Mouse (Mus musculus) MEL (cell line): ENCODE data around the gene Pcsk5. TPM values are rescaled to one million over a fixed set of nuclear protein-coding genes. Genes with fewer than 3 reads are reported as not detected.

ENCODE experiments used
- DNase-seq: peaks from one replicate; pipeline ENCODE4 v3.0.0; 2011; ENCODE audit warnings: low read depth, low spot score
- H3K27ac ChIP-seq: 2 replicates; pipeline ENCODE4 v1.5.1; 2012; ENCODE audit warnings: low read depth, mild to moderate bottlenecking, control low read depth, low read length, moderate library complexity; ENCODE audit not compliant: control insufficient read depth
- H3K27me3 ChIP-seq, 2 experiments: fragments of 150-350 bp in 1 of 2; sonication (generic) in 1 of 2; 2 replicates each; pipeline ENCODE4 v1.6.1; 2012; ENCODE audit warnings: low read length in 2 of 2, mild to moderate bottlenecking in 2 of 2, improper control_type of control experiment in 1 of 2, moderate library complexity in 1 of 2; ENCODE audit not compliant: insufficient read depth in 2 of 2, control insufficient read depth in 1 of 2
- H3K36me3 ChIP-seq, 2 experiments: 2 replicates each; pipeline ENCODE4 v1.6.1; 2012 to 2014; ENCODE audit warnings: low read length in 2 of 2, improper control_type of control experiment in 1 of 2, inconsistent platforms in 1 of 2, mild to moderate bottlenecking in 1 of 2; ENCODE audit not compliant: insufficient read depth in 2 of 2, control insufficient read depth in 1 of 2
- H3K4me1 ChIP-seq, 2 experiments: fragments of 150-350 bp in 1 of 2; sonication (generic) in 1 of 2; 2 replicates each; pipeline ENCODE4 v1.6.1; 2012; ENCODE audit warnings: low read length in 2 of 2, improper control_type of control experiment in 1 of 2, mild to moderate bottlenecking in 1 of 2; ENCODE audit not compliant: insufficient read depth in 2 of 2, control insufficient read depth in 1 of 2
- H3K4me3 ChIP-seq, 2 experiments: fragments of 150-350 bp in 1 of 2; sonication (generic) in 1 of 2; 2 replicates each; pipeline ENCODE4 v1.5.1; 2012; ENCODE audit warnings: low read depth in 2 of 2, low read length in 2 of 2, mild to moderate bottlenecking in 2 of 2, moderate library complexity in 2 of 2, control low read depth in 1 of 2, improper control_type of control experiment in 1 of 2; ENCODE audit not compliant: control insufficient read depth in 1 of 2, insufficient read depth in 1 of 2
- H3K79me2 ChIP-seq: 2 replicates; pipeline ENCODE4 v1.6.1; 2012; ENCODE audit warnings: mild to moderate bottlenecking, low read length, moderate library complexity; ENCODE audit not compliant: control insufficient read depth, poor library complexity, insufficient read depth
- H3K9ac ChIP-seq: 2 replicates; pipeline ENCODE4 v1.6.1; 2012; ENCODE audit warnings: low read depth, mild to moderate bottlenecking, control low read depth, low read length, moderate library complexity; ENCODE audit not compliant: control insufficient read depth, poor library complexity, severe bottlenecking
- H3K9me3 ChIP-seq: fragments of 150-350 bp; sonication (generic); replicated peaks from 2 replicates; pipeline ENCODE4 v1.6.1; 2012; ENCODE audit warnings: mild to moderate bottlenecking, low read length, improper control_type of control experiment, moderate library complexity; ENCODE audit not compliant: insufficient read depth
- BHLHE40 ChIP-seq: IDR thresholded peaks from 2 replicates; pipeline ENCODE4 v1.6.1; 2012; ENCODE audit warnings: low read depth, mild to moderate bottlenecking, inconsistent platforms, low read length, improper control_type of control experiment, borderline replicate concordance
- CHD2 ChIP-seq: IDR thresholded peaks from 2 replicates; pipeline ENCODE4 v1.6.1; 2011; ENCODE audit warnings: low read length, improper control_type of control experiment
- E2F4 ChIP-seq: IDR thresholded peaks from 2 replicates; pipeline ENCODE4 v1.6.1; 2011; ENCODE audit warnings: low read depth, low read length, improper control_type of control experiment, borderline replicate concordance
- EP300 ChIP-seq, 2 experiments: IDR thresholded peaks; 2 replicates each; pipeline ENCODE4 v1.6.1; 2011; ENCODE audit warnings: improper control_type of control experiment in 2 of 2, low read length in 2 of 2, low read depth in 1 of 2, mild to moderate bottlenecking in 1 of 2
- ETS1 ChIP-seq: IDR thresholded peaks from 2 replicates; pipeline ENCODE4 v1.6.1; 2012; ENCODE audit warnings: low read depth, mild to moderate bottlenecking, inconsistent platforms, low read length, improper control_type of control experiment, moderate library complexity
- JUND ChIP-seq: IDR thresholded peaks from 2 replicates; pipeline ENCODE4 v1.6.1; 2011; ENCODE audit warnings: low read depth, mild to moderate bottlenecking, improper control_type of control experiment, low read length
- MAZ ChIP-seq: IDR thresholded peaks from 2 replicates; pipeline ENCODE4 v1.6.1; 2012; ENCODE audit warnings: low read depth, mild to moderate bottlenecking, inconsistent platforms, low read length, improper control_type of control experiment
- MEF2A ChIP-seq: IDR thresholded peaks from 2 replicates; pipeline ENCODE4 v1.6.1; 2014; ENCODE audit warnings: low read depth, mild to moderate bottlenecking, inconsistent platforms, low read length, improper control_type of control experiment; ENCODE audit not compliant: poor library complexity, insufficient replicate concordance, severe bottlenecking; ENCODE audit errors: extremely low read depth
- MYB ChIP-seq: IDR thresholded peaks from 2 replicates; pipeline ENCODE4 v1.6.1; 2011; ENCODE audit warnings: mild to moderate bottlenecking, low read depth, low read length, improper control_type of control experiment
- NRF1 ChIP-seq: IDR thresholded peaks from 2 replicates; pipeline ENCODE4 v1.6.1; 2014; ENCODE audit warnings: low read depth, mild to moderate bottlenecking, inconsistent platforms, low read length, improper control_type of control experiment, moderate library complexity; ENCODE audit not compliant: poor library complexity, insufficient read depth, severe bottlenecking
- POLR2A ChIP-seq, 2 experiments: IDR thresholded peaks; 2 replicates each; pipeline ENCODE4 v1.6.1; 2011 to 2012; ENCODE audit warnings: low read length in 2 of 2, mild to moderate bottlenecking in 2 of 2, control low read depth in 1 of 2, improper control_type of control experiment in 1 of 2, low read depth in 1 of 2, moderate library complexity in 1 of 2; ENCODE audit not compliant: control insufficient read depth in 1 of 2, insufficient read depth in 1 of 2, poor library complexity in 1 of 2
- POLR2AphosphoS5 ChIP-seq: IDR thresholded peaks from 2 replicates; pipeline ENCODE4 v1.6.1; 2012; ENCODE audit warnings: low read depth, borderline replicate concordance, mild to moderate bottlenecking, inconsistent platforms, low read length, moderate library complexity, mixed read lengths
- USF1 ChIP-seq: IDR thresholded peaks from 2 replicates; pipeline ENCODE4 v1.6.1; 2014; ENCODE audit warnings: low read depth, mild to moderate bottlenecking, inconsistent platforms, low read length, improper control_type of control experiment, moderate library complexity
- USF2 ChIP-seq, 2 experiments: IDR thresholded peaks; 2 replicates each; pipeline ENCODE4 v1.6.1; 2011 to 2012; ENCODE audit warnings: improper control_type of control experiment in 2 of 2, low read length in 2 of 2, borderline replicate concordance in 1 of 2, inconsistent platforms in 1 of 2, low read depth in 1 of 2, mild to moderate bottlenecking in 1 of 2; ENCODE audit not compliant: insufficient read depth in 1 of 2
- ZMIZ1 ChIP-seq: IDR thresholded peaks from 2 replicates; pipeline ENCODE4 v1.6.1; 2012; ENCODE audit warnings: low read depth, mild to moderate bottlenecking, inconsistent platforms, low read length, improper control_type of control experiment, moderate library complexity
- ZNF384 ChIP-seq: IDR thresholded peaks from 2 replicates; pipeline ENCODE4 v1.6.1; 2012; ENCODE audit warnings: low read depth, mild to moderate bottlenecking, inconsistent platforms, low read length, improper control_type of control experiment
- polyA plus RNA-seq, 2 experiments: library from polyadenylated mRNA; stranded (reverse) in 1 of 2; unstranded in 1 of 2; fragments of >175 nt in 1 of 2; fragments of >200 nt in 1 of 2; gene quantifications; 2 replicates each; pipeline versions ENCODE4 v1.2.1 to v1.2.4; 2012; ENCODE audit warnings: low replicate concordance in 2 of 2, low read depth in 1 of 2; ENCODE audit not compliant: insufficient read length in 2 of 2, insufficient read depth in 1 of 2, missing spikeins in 1 of 2
- total RNA-seq: library from RNA; depleted of rRNA; stranded (reverse); fragments of 300-350 nt; gene quantifications from 2 replicates; pipeline ENCODE4 v1.2.3, GENCODE M21; 2012

The Pcsk5 gene
- total and polyA plus RNA-seq, 3 experiments = not detected

- no peak for TF ChIP-seq POLR2AphosphoS5
- TF ChIP-seq ETS1 = no peak
- no peak for TF ChIP-seq CHD2
- TF ChIP-seq JUND = no peak
- no peak for TF ChIP-seq MEF2A
- no peak for TF ChIP-seq ZNF384
- TF ChIP-seq USF2 (IDR thresholded peaks at IDR 0.05; ENCODE audit: borderline replicate concordance in 1 of 2, insufficient read depth in 1 of 2, low read depth in 1 of 2, low read length in 2 of 2) = no peak
- TF ChIP-seq E2F4 = no peak
- TF ChIP-seq BHLHE40 = no peak
- TF ChIP-seq POLR2A (IDR thresholded peaks at IDR 0.05; ENCODE audit: control insufficient read depth in 1 of 2, insufficient read depth in 1 of 2, low read depth in 1 of 2, low read length in 2 of 2, poor library complexity in 1 of 2) = peak; percentile 85 to 87; a peak in 3 of 4 replicates
- peak; percentile 82; the same call in 1 of the 2 replicates for TF ChIP-seq ZMIZ1
- TF ChIP-seq MYB = no peak
- no peak for TF ChIP-seq MAZ
- no peak for TF ChIP-seq USF1
- TF ChIP-seq EP300 (IDR thresholded peaks at IDR 0.05; ENCODE audit: low read depth in 1 of 2, low read length in 2 of 2) = no peak
- TF ChIP-seq, all 39 proteins: peak for 10
These were observed 443.4 kb downstream of the Pcsk5 start, which contains the start of gene Rfk (continued) for GRCm38 (mm10) chr19:17393841-17394591.

GRCm38 (mm10) chr19:17392866-17393265 is 444.6 kb downstream of the Pcsk5 start:
- peaks cover 0 to 22% of the 10 kb centered on the region in 2 experiments; a peak in 3 of 4 replicates for H3K36me3 ChIP-seq
- H3K79me2 ChIP-seq = peaks cover 9% of the 10 kb centered on the region
- no peaks in the 10 kb centered on the region for H3K27me3 ChIP-seq
- H3K27ac ChIP-seq = no peak overlapping the region
- DNase-seq = no peak
- H3K4me3 ChIP-seq = peak overlapping the region in 1 of 2 experiments; percentile 36; a peak in 2 of 4 replicates
- peak overlapping the region; percentile 58; the same call in 1 of the 2 replicates for H3K9ac ChIP-seq
- H3K4me1 ChIP-seq = peaks cover 3 to 24% of the 10 kb centered on the region in 2 experiments; a peak in 3 of 4 replicates
- no peaks in the 10 kb centered on the region for H3K9me3 ChIP-seq
- TF ChIP-seq USF2 (IDR thresholded peaks at IDR 0.05; ENCODE audit: borderline replicate concordance in 1 of 2, insufficient read depth in 1 of 2, low read depth in 1 of 2, low read length in 2 of 2) (no peak), USF1 (no peak), MAZ (no peak), BHLHE40 (no peak), JUND (no peak), NRF1 (no peak)
